Mouse (Mus musculus) splenic B cell, adult 2 months (primary cell): ENCODE results near the gene Coa4.
"Not testable (repeated sequence)": the region's sequence is repeated elsewhere in the genome, so short reads cannot be mapped to it uniquely, and the experiment has no call there.

ENCODE experiments used
- DNase-seq: peaks from one replicate; pipeline ENCODE4 v3.0.0-alpha.2; 2011; ENCODE audit warnings: low read depth, low spot score
- H3K27me3 ChIP-seq: 2 replicates; pipeline ENCODE4 v1.6.1; 2012; ENCODE audit warnings: mild to moderate bottlenecking, low read length, moderate library complexity, mixed read lengths; ENCODE audit not compliant: control insufficient read depth, poor library complexity, insufficient read depth, severe bottlenecking
- H3K36me3 ChIP-seq: 2 replicates; pipeline ENCODE4 v1.6.1; 2012; ENCODE audit warnings: mild to moderate bottlenecking, low read length, moderate library complexity, mixed read lengths; ENCODE audit not compliant: control insufficient read depth, poor library complexity, insufficient read depth, severe bottlenecking

Coa4 gene

GRCm38 (mm10) chr7:100567238-100567637, 30.4 kb downstream of the Coa4 start:
- peak; percentile 39 for DNase-seq
- not testable (repeated sequence) for H3K36me3 ChIP-seq, H3K27me3 ChIP-seq

- Histone ChIP-seq H3K27me3 (no peaks in the 10 kb centered on the region), H3K36me3 (0 out of 2 replicates have a peak, but pooled peaks cover 2% of the 10 kb centered on the region)
- no peak for DNase-seq
These were observed 33.0 kb downstream of the Coa4 start for GRCm38 (mm10) chr7:100569907-100570306.

GRCm38 (mm10) chr7:100570930-100571715, 34.3 kb downstream of the Coa4 start:
- Histone ChIP-seq H3K36me3 (0 out of 2 replicates have a peak, but pooled peaks cover 2% of the 10 kb centered on the region), H3K27me3 (no peaks in the 10 kb centered on the region)
- DNase-seq, result no peak

GRCm38 (mm10) chr7:100572061-100572460, 35.2 kb downstream of the Coa4 start:
- H3K27me3 ChIP-seq, result no peaks in the 10 kb centered on the region
- DNase-seq, result no peak
- H3K36me3 ChIP-seq, result 0 out of 2 replicates have a peak, but pooled peaks cover 2% of the 10 kb centered on the region

GRCm38 (mm10) chr7:100572704-100573103, 35.8 kb downstream of the Coa4 start:
- 0 out of 2 replicates have a peak, but pooled peaks cover 2% of the 10 kb centered on the region for H3K36me3 ChIP-seq
- no peak for DNase-seq
- H3K27me3 ChIP-seq, result no peaks in the 10 kb centered on the region

- H3K27me3 ChIP-seq, result no peaks in the 10 kb centered on the region
- no peak for DNase-seq
- no peaks in the 10 kb centered on the region for H3K36me3 ChIP-seq
These were observed 41.9 kb downstream of the Coa4 start for GRCm38 (mm10) chr7:100578794-100579193.

- no peaks in the 10 kb centered on the region for H3K27me3 ChIP-seq
- DNase-seq, result peak; percentile 4
- H3K36me3 ChIP-seq, result no peaks in the 10 kb centered on the region
These were observed 45.4 kb downstream of the Coa4 start for GRCm38 (mm10) chr7:100582235-100582634.

GRCm38 (mm10) chr7:100582727-100583236, 45.9 kb downstream of the Coa4 start:
- Histone ChIP-seq H3K36me3 (no peaks in the 10 kb centered on the region), H3K27me3 (no peaks in the 10 kb centered on the region)
- peak; percentile 87 for DNase-seq

- no peak for DNase-seq
- Histone ChIP-seq H3K27me3 (no peaks in the 10 kb centered on the region), H3K36me3 (no peaks in the 10 kb centered on the region)
These were observed 52.9 kb downstream of the Coa4 start for GRCm38 (mm10) chr7:100589816-100590215.
